Mouse (Mus musculus) neural tube, embryonic 13.5 days (tissue): ENCODE results near the gene Capza1. TPM values are rescaled to one million over a fixed set of nuclear protein-coding genes. Genes with fewer than 3 reads are reported as not detected.
"Not testable (repeated sequence)": the region's sequence is repeated elsewhere in the genome, so short reads cannot be mapped to it uniquely, and the experiment has no call there.

Source experiments
- ATAC-seq: fragments of 200-750 bp; cut with Nextera tagmentation; 2 replicates; pipeline ENCODE4 v1.8.0; 2017; ENCODE audit warnings: low read depth, mild to moderate bottlenecking, moderate TSS enrichment, moderate library complexity
- H3K27ac ChIP-seq: fragments of 300-500 bp; sonication (generic); replicated peaks from 2 replicates; pipeline ENCODE4 v1.5.1; 2015; ENCODE audit warnings: moderate library complexity, mild to moderate bottlenecking, inconsistent platforms
- H3K27me3 ChIP-seq: fragments of 300-500 bp; sonication (generic); 2 replicates; pipeline ENCODE4 v1.6.1; 2015; ENCODE audit warnings: mild to moderate bottlenecking, inconsistent platforms
- H3K36me3 ChIP-seq: fragments of 300-500 bp; sonication (generic); 2 replicates; pipeline ENCODE4 v1.6.1; 2015; ENCODE audit warnings: mild to moderate bottlenecking, inconsistent platforms
- H3K4me1 ChIP-seq: fragments of 300-500 bp; sonication (generic); replicated peaks from 2 replicates; pipeline ENCODE4 v1.6.1; 2015; ENCODE audit warnings: inconsistent platforms
- H3K4me2 ChIP-seq: fragments of 300-500 bp; sonication (generic); 2 replicates; pipeline ENCODE4 v1.6.1; 2015; ENCODE audit warnings: inconsistent platforms, mild to moderate bottlenecking, moderate library complexity
- H3K4me3 ChIP-seq: fragments of 300-500 bp; sonication (generic); 2 replicates; pipeline ENCODE4 v1.5.1; 2015; ENCODE audit warnings: mild to moderate bottlenecking, inconsistent platforms
- H3K9ac ChIP-seq: fragments of 300-500 bp; sonication (generic); 2 replicates; pipeline ENCODE4 v1.6.1; 2015; ENCODE audit warnings: moderate library complexity, mild to moderate bottlenecking, inconsistent platforms
- H3K9me3 ChIP-seq: fragments of 300-500 bp; sonication (generic); 2 replicates; pipeline ENCODE4 v1.6.1; 2016; ENCODE audit warnings: inconsistent platforms
- WGBS: fragments of 180-500 bp; shearing (Covaris S2); methylation state at CpG from one replicate; pipeline ENCODE4 v1.1.7; 2015; 5-methylcytosine and 5-hydroxymethylcytosine counted together
- polyA plus RNA-seq: library from polyadenylated mRNA; unstranded; fragments of >200 nt; fragmentation: Nextera tagmentation; extraction: Ambion mirVana; gene quantifications from 2 replicates; pipeline ENCODE4 v1.2.1, GENCODE M21; 2015

Gene Capza1
- polyA plus RNA-seq, 1 experiment from 2014 or later, result 181 TPM

- Histone ChIP-seq H3K36me3 (peaks cover under 1% of the 10 kb centered on the region), H3K4me3 (no peak overlapping the region), H3K4me1 (peaks cover 15% of the 10 kb centered on the region), H3K9me3 (no peaks in the 10 kb centered on the region), H3K4me2 (no peak overlapping the region), H3K27ac (no peak overlapping the region), H3K9ac (no peak overlapping the region), H3K27me3 (no peaks in the 10 kb centered on the region)
- 78% methylated on average over 2 of the region's 2 CpGs for WGBS
- no peak for ATAC-seq
These were observed 49.0 kb downstream of the Capza1 start for GRCm38 (mm10) chr3:104815346-104815745.

GRCm38 (mm10) chr3:104814746-104815145, 49.6 kb downstream of the Capza1 start:
- Histone ChIP-seq H3K9ac (no peak overlapping the region), H3K36me3 (no peaks in the 10 kb centered on the region)

GRCm38 (mm10) chr3:104813227-104813626, 51.1 kb downstream of the Capza1 start:
- not testable (repeated sequence) for H3K27me3 ChIP-seq, H3K4me2 ChIP-seq, H3K4me3 ChIP-seq, H3K9me3 ChIP-seq, H3K36me3 ChIP-seq, H3K9ac ChIP-seq, H3K4me1 ChIP-seq, ATAC-seq, H3K27ac ChIP-seq
- WGBS, result 91% methylated on average over 7 of the region's 7 CpGs

More at GRCm38 (mm10) chr3:104814746-104815145, 49.6 kb downstream of the Capza1 start:
- WGBS, result 93% methylated on average over 1 of the region's 1 CpGs
- H3K4me3 ChIP-seq, result no peak overlapping the region
- no peak overlapping the region for H3K27ac ChIP-seq
- ATAC-seq, result no peak
- H3K4me1 ChIP-seq, result peaks cover 15% of the 10 kb centered on the region
- H3K9me3 ChIP-seq, result no peaks in the 10 kb centered on the region
- H3K27me3 ChIP-seq, result no peaks in the 10 kb centered on the region
- no peak overlapping the region for H3K4me2 ChIP-seq

GRCm38 (mm10) chr3:104812254-104812653, 52.1 kb downstream of the Capza1 start:
- H3K4me1 ChIP-seq, result peaks cover 4% of the 10 kb centered on the region; the same call in 1 of the 2 replicates
- no peak overlapping the region for H3K27ac ChIP-seq
- H3K4me3 ChIP-seq, result no peak overlapping the region
- no peaks in the 10 kb centered on the region for H3K36me3 ChIP-seq
- ATAC-seq, result no peak
- H3K9ac ChIP-seq, result no peak overlapping the region
- 84% methylated on average over 4 of the region's 4 CpGs for WGBS
- no peaks in the 10 kb centered on the region for H3K9me3 ChIP-seq
- H3K27me3 ChIP-seq, result no peaks in the 10 kb centered on the region
- H3K4me2 ChIP-seq, result no peak overlapping the region

GRCm38 (mm10) chr3:104811752-104812151, 52.6 kb downstream of the Capza1 start:
- H3K27me3 ChIP-seq, result no peaks in the 10 kb centered on the region
- no peak overlapping the region for H3K4me3 ChIP-seq
- no peaks in the 10 kb centered on the region for H3K4me1 ChIP-seq
- no peaks in the 10 kb centered on the region for H3K36me3 ChIP-seq
- H3K9ac ChIP-seq, result no peak overlapping the region
- no peak overlapping the region for H3K4me2 ChIP-seq
- no peaks in the 10 kb centered on the region for H3K9me3 ChIP-seq
- 33% methylated on average over 3 of the region's 3 CpGs for WGBS
- H3K27ac ChIP-seq, result no peak overlapping the region
- ATAC-seq, result no peak

DNA sequence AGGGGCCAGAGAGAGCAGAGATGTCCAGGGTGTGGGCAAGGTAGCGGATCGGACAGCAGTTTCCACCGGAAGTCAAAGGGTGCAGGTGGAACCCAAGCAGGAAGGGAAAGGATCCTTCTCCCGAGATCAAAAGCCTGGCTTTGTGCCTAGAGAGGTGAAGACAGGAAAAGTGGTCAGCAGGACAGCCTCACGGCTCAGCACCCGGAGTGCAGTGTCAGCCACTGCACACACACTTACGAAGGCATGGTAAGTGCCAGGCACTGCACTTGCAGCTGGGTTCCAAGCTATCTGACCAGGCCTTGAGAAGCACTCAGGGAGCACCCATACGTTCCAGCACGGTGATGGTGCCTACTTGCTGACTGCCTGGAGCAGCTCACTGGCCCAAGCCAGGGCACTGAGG, 58.8 kb downstream of the Capza1 start:
- no peak for ATAC-seq
- H3K4me2 ChIP-seq, result no peak overlapping the region
- no peaks in the 10 kb centered on the region for H3K27me3 ChIP-seq
- H3K9ac ChIP-seq, result no peak overlapping the region
- no peaks in the 10 kb centered on the region for H3K4me1 ChIP-seq
- no peak overlapping the region for H3K27ac ChIP-seq
- H3K9me3 ChIP-seq, result no peaks in the 10 kb centered on the region
- peaks cover 9% of the 10 kb centered on the region; the same call in 1 of the 2 replicates for H3K36me3 ChIP-seq
- 85% methylated on average over 9 of the region's 9 CpGs for WGBS
- no peak overlapping the region for H3K4me3 ChIP-seq

GRCm38 (mm10) chr3:104804312-104804711, 60.0 kb downstream of the Capza1 start:
- Histone ChIP-seq H3K4me1 (no peaks in the 10 kb centered on the region), H3K4me2 (no peak overlapping the region), H3K4me3 (no peak overlapping the region), H3K9ac (no peak overlapping the region), H3K36me3 (peaks cover 21% of the 10 kb centered on the region; the same call in 1 of the 2 replicates), H3K27me3 (no peaks in the 10 kb centered on the region), H3K27ac (no peak overlapping the region), H3K9me3 (no peaks in the 10 kb centered on the region)
- 94% methylated on average over 10 of the region's 10 CpGs for WGBS
- no peak for ATAC-seq

DNA sequence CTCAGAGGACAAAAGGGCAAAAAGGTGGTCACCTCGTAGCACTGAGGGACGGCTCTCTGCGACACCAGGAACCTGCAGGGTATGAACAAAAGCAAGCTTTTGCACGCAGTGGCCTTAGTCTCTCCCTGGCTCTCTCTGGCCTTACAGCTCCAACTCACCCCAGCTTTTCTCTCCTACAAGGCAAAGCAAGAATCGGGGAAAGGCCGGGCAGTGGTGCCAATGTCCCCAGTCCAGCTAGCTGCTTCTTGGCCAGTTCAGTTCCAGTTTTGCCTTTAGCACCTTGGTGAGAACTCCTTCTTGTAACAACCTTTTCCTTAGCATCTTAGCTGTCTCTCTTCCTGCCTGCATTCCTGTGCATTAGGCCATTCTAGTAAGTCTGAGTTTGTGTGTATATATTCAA, 62.8 kb downstream of the Capza1 start:
- WGBS, result 89% methylated on average over 6 of the region's 6 CpGs

DNA sequence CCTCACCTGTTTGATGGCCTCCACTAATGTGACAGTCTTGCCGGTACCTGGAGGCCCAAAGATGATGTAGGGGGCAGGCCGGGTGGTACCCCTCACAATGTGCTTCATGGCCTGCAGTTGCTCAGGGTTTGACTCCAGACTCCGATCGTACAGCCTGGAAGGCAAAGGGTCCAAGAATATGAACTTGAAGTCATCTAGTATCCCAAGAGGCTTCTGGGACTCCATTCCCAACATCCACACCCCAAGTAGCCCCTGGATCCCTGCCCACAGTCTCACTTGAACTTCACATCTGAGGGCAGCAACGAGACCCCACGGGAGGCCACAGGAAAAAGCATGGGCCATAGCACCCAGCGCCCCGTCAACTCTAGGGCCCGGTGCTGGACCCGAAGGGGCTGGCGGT, 63.6 kb downstream of the Capza1 start:
- Histone ChIP-seq H3K9ac (no peak overlapping the region), H3K27me3 (no peaks in the 10 kb centered on the region), H3K4me2 (no peak overlapping the region), H3K27ac (no peak overlapping the region), H3K4me3 (no peak overlapping the region), H3K36me3 (peaks cover 34% of the 10 kb centered on the region; the same call in 1 of the 2 replicates), H3K4me1 (peaks cover 6% of the 10 kb centered on the region), H3K9me3 (no peaks in the 10 kb centered on the region)
- no peak for ATAC-seq
- WGBS, result 94% methylated on average over 11 of the region's 11 CpGs

More for the DNA sequence above, 62.8 kb downstream of the Capza1 start:
- no peak for ATAC-seq
- H3K9me3 ChIP-seq, result no peaks in the 10 kb centered on the region
- peaks cover 29% of the 10 kb centered on the region; the same call in 1 of the 2 replicates for H3K36me3 ChIP-seq
- H3K4me3 ChIP-seq, result no peak overlapping the region
- H3K27me3 ChIP-seq, result no peaks in the 10 kb centered on the region
- H3K9ac ChIP-seq, result no peak overlapping the region
- H3K4me2 ChIP-seq, result no peak overlapping the region
- no peak overlapping the region for H3K27ac ChIP-seq
- H3K4me1 ChIP-seq, result no peaks in the 10 kb centered on the region

- WGBS, result 87% methylated on average over 15 of the region's 15 CpGs
- H3K27me3 ChIP-seq, result no peaks in the 10 kb centered on the region
- H3K4me2 ChIP-seq, result no peak overlapping the region
- H3K4me3 ChIP-seq, result no peak overlapping the region
- H3K36me3 ChIP-seq, result peaks cover 39% of the 10 kb centered on the region; the same call in 1 of the 2 replicates
- peaks cover 47% of the 10 kb centered on the region for H3K4me1 ChIP-seq
- no peak overlapping the region for H3K27ac ChIP-seq
- H3K9ac ChIP-seq, result no peak overlapping the region
- no peaks in the 10 kb centered on the region for H3K9me3 ChIP-seq
- no peak for ATAC-seq
These were observed 67.7 kb downstream of the Capza1 start for GRCm38 (mm10) chr3:104796430-104797082.

DNA sequence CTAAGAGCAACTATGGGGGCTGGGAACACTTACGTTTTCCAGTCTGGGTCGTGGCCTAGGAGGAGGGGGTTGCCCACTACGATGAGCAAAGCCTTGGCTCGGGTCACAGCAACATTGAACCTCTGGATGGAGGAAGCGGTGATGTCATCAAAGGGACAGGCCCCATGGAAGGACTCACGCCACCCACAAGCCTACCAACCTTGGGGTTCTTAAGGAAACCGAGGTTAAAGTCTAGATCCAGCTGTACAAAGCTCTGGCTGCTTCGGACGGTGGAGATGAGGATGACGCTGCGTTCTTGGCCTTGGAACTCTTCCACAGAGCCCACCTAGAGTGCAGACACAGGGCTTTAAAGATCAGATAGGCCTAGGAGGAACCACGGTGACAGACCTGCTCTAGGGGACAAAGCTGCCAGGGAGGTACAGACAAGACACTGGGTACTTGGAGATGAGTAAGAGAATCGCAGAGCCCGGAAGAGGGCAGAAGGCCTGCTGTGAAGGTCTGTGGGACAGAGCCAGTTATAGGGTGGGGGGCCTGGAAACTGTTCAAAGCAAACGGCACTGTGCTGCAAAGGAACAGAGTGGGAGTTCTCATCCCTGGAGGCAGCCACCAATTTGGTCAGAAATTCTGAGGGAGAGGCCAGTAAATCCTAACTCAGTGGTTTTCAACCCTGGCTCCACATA, 68.5 kb downstream of the Capza1 start:
- Histone ChIP-seq H3K9me3 (no peaks in the 10 kb centered on the region), H3K9ac (no peak overlapping the region), H3K4me3 (no peak overlapping the region), H3K4me2 (no peak overlapping the region), H3K27ac (peak overlapping the region; percentile 83; the same call in 1 of the 2 replicates), H3K36me3 (peaks cover 33% of the 10 kb centered on the region; the same call in 1 of the 2 replicates), H3K27me3 (no peaks in the 10 kb centered on the region), H3K4me1 (peaks cover 54% of the 10 kb centered on the region)
- no peak for ATAC-seq
- 56% methylated on average over 15 of the region's 15 CpGs for WGBS

- peaks cover 62% of the 10 kb centered on the region for H3K4me1 ChIP-seq
- ATAC-seq, result no peak
- no peak overlapping the region for H3K4me2 ChIP-seq
- H3K9me3 ChIP-seq, result no peaks in the 10 kb centered on the region
- H3K9ac ChIP-seq, result no peak overlapping the region
- H3K27ac ChIP-seq, result peak overlapping the region; percentile 83
- 51% methylated on average over 12 of the region's 12 CpGs for WGBS
- H3K36me3 ChIP-seq, result peaks cover 25% of the 10 kb centered on the region; the same call in 1 of the 2 replicates
- peaks cover 1% of the 10 kb centered on the region; the same call in 1 of the 2 replicates for H3K27me3 ChIP-seq
- H3K4me3 ChIP-seq, result no peak overlapping the region
These were observed 69.3 kb downstream of the Capza1 start for GRCm38 (mm10) chr3:104794953-104795470.
